Mouse (Mus musculus) left cerebral cortex, adult 11 months (tissue): ENCODE results near the gene Dhx32.

Experiments
- DNase-seq: peaks from one replicate; pipeline ENCODE4 v3.0.0; 2022; ENCODE audit warnings: low spot score

Gene Dhx32

GRCm38 (mm10) chr7:133782717-133783435 is at the start of gene Dhx32:
Dhx32 (minus strand) TSS chr7:133782726.
- DNase-seq = no peak

DNA sequence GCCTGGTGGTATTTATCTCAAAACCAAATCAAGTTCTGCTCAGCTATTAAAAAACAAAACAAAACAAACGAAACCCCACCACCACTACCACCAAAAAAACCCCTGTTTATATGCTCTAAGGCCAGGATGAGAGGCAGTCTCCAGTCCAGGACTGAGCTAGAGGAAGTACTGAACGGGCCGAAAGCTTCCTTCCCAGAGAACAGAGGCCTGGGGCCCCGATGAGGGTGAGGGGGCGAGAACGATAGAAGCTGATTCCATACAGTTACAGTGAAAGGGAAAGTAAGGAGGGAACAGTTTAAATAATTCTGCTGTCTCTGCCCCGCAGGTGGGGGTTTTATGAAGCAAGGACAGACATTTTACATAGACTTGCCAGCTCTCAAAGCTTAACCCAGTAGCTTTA is 47.1 kb upstream of the Dhx32 start:
- DNase-seq = no peak

- no peak for DNase-seq
Observed at GRCm38 (mm10) chr7:133828514-133828913, 46.0 kb upstream of the Dhx32 start.

DNA sequence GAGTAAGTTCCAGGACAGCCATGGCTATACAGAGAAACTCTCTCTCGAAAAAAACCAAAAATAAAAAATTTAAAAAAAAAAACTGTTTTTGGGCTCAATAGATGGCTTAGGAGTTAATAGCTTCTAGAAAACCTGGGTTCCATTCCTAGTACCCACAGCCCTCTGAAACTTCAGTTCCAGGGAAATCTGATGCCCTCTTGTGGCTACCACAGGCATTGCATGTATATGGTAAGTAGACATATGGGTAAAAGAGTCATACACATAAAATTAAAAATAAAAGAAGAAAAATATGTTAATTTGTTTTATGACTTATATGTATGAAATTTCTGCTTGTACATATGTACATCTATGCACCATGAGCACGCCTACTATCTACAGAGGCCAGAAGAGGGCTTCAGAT is 42.1 kb upstream of the Dhx32 start:
- DNase-seq = no peak

DNA sequence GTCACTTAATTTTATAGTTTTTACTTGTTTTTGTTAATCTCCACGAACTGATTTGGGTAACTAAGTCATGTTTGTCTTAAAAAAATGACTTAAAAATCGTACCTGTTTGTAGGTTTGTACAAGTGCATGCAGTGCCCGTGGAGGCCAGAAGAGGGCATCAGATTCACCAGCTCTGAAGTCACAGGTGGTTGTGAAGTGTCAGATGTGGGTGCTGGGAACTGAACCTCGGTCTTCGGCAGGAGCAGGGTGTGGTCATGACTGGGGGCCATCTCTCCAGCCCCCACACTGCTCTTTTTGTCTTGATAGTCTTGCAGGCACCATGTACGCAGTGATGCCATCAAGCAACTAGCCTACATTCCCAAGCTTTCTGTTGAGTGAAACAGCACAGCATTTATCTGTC is 41.2 kb upstream of the Dhx32 start:
- no peak for DNase-seq

DNA sequence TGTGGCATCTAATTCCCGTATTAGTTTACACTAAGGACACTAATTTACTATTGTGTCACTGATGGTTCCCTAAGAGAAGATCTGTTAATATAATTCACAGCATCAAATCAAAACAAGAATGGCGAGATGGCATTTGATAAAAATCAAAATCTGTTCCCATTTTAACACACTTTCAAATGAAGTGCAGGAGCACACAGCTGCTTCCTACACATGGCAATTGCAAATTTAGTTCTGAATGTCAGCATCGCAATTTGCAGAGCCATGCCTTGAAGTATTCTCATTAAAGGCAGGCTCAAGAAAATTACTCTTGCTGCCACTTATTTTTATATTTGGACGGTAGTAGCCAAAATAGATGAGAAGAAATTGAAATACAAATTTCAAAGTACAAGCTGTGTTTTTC is 30.8 kb upstream of the Dhx32 start:
- no peak for DNase-seq

DNA sequence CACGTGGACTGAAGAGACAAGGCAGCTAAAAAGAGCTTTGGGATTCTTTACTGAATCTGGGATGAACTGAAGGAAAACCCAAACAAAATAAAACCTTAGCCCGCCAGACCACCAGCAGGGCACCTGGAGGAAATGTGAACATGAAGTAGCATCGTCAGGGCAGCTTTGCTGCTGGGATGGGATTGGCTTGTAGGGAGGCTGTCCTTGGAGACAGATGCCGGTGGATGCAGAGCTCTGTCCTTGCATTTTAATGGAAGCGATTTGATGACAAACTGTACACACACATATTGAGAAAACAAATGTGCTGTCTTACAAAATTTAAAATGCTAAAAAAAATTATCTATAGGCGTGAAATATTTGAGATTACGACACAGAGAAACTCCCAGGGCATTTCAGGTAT is 30.4 kb upstream of the Dhx32 start:
- no peak for DNase-seq

DNA sequence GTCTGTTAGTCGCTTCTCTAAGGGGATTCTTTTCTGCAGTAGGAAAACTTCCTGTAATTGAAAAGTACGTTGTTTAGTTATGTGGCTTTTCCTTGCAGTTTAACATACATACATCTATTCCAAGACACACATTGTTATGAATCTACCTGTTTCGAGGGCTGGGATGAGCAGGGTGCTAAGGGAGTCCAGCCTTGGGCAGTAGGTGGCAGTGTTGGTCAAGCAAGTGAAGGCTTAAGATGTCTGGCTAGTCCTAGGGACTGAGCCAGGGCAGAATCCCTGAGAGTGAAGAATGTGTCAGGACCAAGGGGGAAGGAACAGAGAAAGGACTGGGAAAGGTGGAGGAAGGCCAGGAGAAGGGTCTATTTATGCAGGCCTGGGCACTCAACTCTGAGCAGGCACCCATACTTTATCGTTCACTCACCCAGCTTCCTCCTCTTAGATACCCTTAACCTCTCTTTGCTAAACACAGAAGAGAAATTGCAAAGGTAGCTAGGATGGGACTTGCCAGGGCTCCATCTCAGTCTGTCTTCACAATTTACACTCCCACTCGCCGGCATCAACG is 23.2 kb upstream of the Dhx32 start:
- DNase-seq = peak; percentile 37

DNA sequence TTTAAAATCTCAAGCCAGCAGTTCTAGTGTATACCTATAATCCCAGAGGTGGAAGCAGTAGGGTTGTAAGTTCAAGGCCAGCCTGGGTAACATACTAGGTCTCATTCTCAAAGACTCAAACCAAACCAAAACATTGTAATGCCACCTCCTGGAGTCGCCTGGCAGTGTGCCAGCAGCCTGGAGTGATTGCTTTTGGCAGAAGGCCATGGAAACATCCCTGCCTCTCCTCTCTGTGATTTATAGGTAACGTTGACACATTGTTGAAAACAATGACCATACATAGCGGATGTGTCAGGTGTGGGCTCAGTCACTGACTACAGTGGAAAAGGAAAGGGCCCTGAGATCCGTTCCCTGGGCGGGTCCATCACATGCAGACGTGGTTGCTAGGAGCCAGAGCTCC is 19.3 kb upstream of the Dhx32 start:
- DNase-seq = no peak

GRCm38 (mm10) chr7:133799928-133800327 is 17.4 kb upstream of the Dhx32 start:
- no peak for DNase-seq

DNA sequence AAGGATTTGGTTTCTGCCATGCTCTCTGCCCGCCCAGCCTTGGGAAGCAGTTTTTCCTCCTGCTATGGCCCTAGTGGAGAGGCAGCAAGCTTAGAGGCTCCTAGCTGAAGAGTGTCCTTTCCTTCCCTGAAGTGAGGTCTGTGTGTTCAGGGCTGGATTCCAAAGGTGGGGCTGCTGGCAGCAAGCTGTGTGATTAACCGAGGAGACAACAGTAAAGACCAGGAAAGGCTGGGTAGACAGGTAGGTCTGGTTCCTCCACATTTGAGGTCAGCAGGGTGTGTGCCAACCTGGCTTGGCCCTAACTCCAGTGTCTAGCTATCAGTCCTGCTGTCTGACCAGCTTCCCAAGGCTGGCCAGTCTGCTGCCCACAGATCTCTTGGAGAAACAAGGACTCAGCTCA is 12.2 kb upstream of the Dhx32 start:
- DNase-seq = no peak

DNA sequence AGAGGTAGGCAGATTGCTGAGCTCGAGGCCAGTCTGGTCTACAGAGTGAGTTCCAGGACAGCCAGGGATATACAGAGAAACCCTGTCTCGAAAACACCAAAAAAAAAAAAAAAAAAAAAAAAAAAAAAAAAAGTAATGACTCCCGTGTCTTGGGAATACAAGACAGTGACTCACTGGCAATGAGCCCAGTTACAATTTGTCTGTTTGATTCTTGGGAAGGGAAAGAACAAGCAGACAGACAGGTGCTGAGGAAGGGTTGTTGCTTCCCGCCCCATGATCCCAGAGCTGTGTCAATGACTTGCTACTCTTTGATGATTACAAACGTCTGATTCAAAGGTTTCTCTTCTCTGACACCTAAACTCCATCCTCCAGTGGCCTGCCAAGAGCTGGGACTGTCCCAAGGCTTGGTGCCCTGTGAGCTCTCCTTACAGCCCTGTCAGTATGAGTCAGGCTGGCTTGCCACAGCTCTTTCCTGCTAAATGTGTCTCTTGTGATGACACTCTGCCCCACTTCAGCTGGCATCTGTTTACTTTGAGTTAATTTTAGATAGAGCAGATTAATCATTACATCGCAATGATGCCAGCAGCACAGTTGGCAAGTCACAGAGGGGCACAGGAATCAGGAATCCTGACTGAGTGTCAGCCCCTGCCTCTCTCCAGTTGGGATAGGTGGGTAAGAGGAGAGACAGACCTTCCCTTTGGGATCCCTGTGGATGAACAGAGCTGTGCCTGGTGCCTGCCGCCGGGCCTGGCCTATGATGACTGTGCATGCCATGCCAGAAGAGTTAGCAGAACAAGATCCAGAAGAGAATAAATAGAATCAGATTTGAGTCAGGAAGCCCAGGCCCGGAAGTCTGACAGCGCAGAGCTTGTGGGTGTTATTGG is 11.0 kb upstream of the Dhx32 start:
- no peak for DNase-seq

DNA sequence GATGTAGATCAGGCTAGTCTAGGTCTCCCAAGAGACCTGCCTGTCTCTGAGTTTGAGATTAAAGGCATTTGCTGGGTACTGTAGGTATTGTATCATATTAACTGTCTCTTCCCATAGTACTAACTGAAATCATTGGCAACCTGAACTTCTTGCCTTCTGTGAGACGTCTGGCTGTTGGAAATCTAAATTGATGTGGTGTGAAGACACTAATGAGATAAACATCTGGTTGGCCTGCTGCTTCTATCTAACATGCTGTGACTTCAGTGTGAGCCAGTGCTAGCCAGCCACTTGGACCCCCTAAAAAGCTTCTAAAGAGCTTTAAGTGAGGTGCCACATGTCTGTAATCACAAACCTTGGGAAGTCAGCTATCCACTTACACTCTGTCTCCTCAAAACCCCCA is 10.2 kb upstream of the Dhx32 start:
- DNase-seq = no peak

- no peak for DNase-seq
Observed at GRCm38 (mm10) chr7:133790608-133791229, 8.2 kb upstream of the Dhx32 start.

- no peak for DNase-seq
Observed at GRCm38 (mm10) chr7:133790171-133790570, 7.6 kb upstream of the Dhx32 start.

- no peak for DNase-seq
Observed at GRCm38 (mm10) chr7:133788147-133788546, 5.6 kb upstream of the Dhx32 start.

DNA sequence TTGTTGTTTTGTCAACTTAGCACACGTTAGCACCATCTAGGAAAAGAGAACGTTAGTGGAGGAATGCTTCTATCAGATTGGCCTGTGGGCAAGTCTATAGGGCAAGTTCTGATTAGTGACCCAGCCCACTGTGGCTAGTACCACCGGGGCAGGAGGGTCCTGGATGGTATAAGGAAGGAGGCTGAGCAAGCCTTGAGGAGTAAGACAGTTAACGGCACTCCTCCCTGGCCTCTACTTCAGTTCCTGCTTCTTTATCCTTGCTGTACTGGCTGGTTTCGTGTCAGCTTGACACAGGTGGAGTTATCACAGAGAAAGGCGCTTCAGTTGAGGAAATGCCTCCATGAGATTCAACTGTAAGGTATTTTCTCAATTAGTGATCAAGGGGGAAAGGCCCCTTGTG is 5.0 kb upstream of the Dhx32 start:
- DNase-seq = no peak

DNA sequence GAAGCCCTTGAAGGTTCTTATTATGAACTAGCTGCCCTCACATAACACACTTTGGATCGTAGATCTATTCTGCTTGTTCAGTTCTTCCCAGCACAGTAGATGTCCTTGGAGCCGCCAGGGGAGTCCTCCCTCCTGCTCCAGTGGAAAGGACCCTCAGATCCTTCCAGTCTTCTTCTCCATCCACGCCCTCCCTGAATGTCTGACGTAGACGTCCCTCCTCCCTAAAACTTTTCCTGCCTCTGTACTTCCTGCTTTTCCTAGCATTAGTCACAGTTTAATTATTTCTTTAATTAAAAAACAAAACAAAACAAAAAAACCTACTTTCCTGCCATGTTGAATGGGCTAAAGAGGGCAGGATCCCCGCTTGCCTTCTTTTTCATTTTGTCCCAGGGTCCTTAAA is 535 bp downstream of the Dhx32 start:
- no peak for DNase-seq

GRCm38 (mm10) chr7:133781583-133781982 is 943 bp downstream of the Dhx32 start:
- DNase-seq = no peak

- peak; percentile 68 for DNase-seq
Observed at GRCm38 (mm10) chr7:133776626-133776996, 5.9 kb downstream of the Dhx32 start, which contains the start of gene Fank1. Fank1 (plus strand) TSS chr7:133776861.

DNA sequence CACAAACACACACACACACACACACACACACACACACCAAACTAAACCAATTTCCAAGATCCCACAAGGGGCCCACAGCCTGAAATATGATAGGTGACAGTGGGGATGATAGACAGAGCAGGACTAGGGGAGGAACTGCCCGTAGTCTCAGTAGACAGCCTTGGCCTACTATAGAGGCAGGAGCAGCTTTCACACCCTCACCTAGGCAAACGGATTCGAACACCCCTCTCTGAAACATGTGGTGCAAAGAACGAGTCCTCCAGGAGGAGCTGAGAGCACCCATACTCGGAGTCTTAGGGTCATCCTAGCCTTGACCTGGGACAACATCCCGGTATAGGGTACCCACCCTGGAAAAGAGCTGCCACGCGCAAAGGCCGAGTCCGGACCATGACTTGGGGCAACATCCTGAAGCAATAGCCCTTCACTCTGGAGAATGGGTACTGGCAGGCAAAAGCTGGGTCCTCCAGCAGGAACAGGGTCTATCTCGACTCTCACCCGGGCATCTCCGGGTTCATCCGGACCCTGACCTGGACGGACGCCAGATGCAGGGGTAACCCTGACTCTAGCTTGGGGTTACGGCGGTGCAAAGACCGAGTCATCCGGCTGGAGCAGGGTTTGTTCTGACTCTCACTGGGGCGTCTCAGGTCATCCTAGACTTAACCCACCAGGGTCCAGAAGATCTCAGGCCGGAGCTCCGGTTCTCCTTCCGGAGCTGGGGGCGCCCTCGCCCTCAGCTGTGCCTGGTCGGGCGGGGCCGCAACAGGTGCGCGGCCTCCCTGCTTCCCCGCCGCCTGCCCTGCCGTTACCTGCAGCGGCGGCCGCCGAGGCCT is 6.5 kb downstream of the Dhx32 start:
- no peak for DNase-seq

- DNase-seq = no peak
Observed at GRCm38 (mm10) chr7:133775179-133775578, 7.3 kb downstream of the Dhx32 start.
